Mouse (Mus musculus): ENCODE measurements around the gene Shpk. TPM values are rescaled to one million over a fixed set of nuclear protein-coding genes. Genes with fewer than 3 reads are reported as not detected.

The Shpk gene
- total RNA-seq, 2 experiments from 2014 or later: 1.9 TPM

GRCm38 (mm10) chr11:73267267-73267666 is 68.0 kb downstream of the Shpk start, which contains the start of gene Trpv3:
Gene Trpv3, plus strand, starts transcription at chr11:73267388.
- DNase-seq: no peak

Other genes with a start within 250 kb of the Shpk start
- 10 to 100 TPM; 22.4 to 25.0 TPM for gene Atp2a3, start 238.3 kb upstream of the Shpk start, total RNA-seq (2021)
- 1 to 10 TPM in 1 of 2 experiments, under 1 TPM in 1; 0.85 to 1.2 TPM for gene P2rx1, start 200.4 kb upstream of the Shpk start, total RNA-seq (2021)
- gene Camkk1, start 180.5 kb upstream of the Shpk start, total RNA-seq (2021): 1 to 10 TPM; 1.7 to 2.2 TPM
- 1 to 10 TPM; 4.6 to 6.6 TPM for gene Ncbp3, start 151.7 kb upstream of the Shpk start, total RNA-seq (2021)
- under 1 TPM; 0.05 to 0.20 TPM for gene Itgae, start 108.9 kb upstream of the Shpk start, total RNA-seq (2021)
- 1 to 10 TPM; 1.7 to 2.0 TPM for gene Haspin, start 61.2 kb upstream of the Shpk start, total RNA-seq (2021)
- gene P2rx5, start 39.0 kb upstream of the Shpk start, total RNA-seq (2021): 1 to 10 TPM; 6.0 to 7.2 TPM
- gene Emc6, start 22.4 kb upstream of the Shpk start, total RNA-seq (2021): 10 to 100 TPM; 70.7 to 81.6 TPM
- 10 to 100 TPM; 30.2 to 32.3 TPM for gene Tax1bp3, start 22.4 kb upstream of the Shpk start, total RNA-seq (2021)
- 10 to 100 TPM in 1 of 2 experiments, 1 to 10 TPM in 1; 9.4 to 12.1 TPM for gene Ctns, start 418 bp upstream of the Shpk start, total RNA-seq (2021)
- gene Trpv1, start 34.8 kb downstream of the Shpk start, total RNA-seq (2021): under 1 TPM in 1 of 2 experiments, not detected in 1; 0.16 TPM
- under 1 TPM; 0.05 to 0.07 TPM for gene Trpv3, start 67.9 kb downstream of the Shpk start, total RNA-seq (2021)
- 1 to 10 TPM; 1.5 to 2.2 TPM for gene Aspa, start 130.1 kb downstream of the Shpk start, total RNA-seq (2021)
- not detected for gene Gm49340, start 130.3 kb downstream of the Shpk start, total RNA-seq (2021)
- not detected for gene Spata22, start 130.3 kb downstream of the Shpk start, total RNA-seq (2021)
- not detected for gene Olfr20, start 151.3 kb downstream of the Shpk start, total RNA-seq (2021)
- gene Olfr376, start 171.8 kb downstream of the Shpk start, total RNA-seq (2021): not detected
- gene Olfr1, start 200.2 kb downstream of the Shpk start, total RNA-seq (2021): not detected
- not detected for gene Olfr378, start 229.0 kb downstream of the Shpk start, total RNA-seq (2021)